26 mouse cellular contexts compared by ENCODE assay signal in genomic region chr14:24249926-24250325, GRCm38 (mm10). TPM values are rescaled to one million over a fixed set of nuclear protein-coding genes. Genes with fewer than 3 reads are reported as not detected.
"Had no signal": no experiment of that assay in that cellular context is flagged by ENCODE, and none has a peak within 500 bp of the region (broad histone marks: within the 10 kb centered on the region; RNA-seq: fewer than 3 reads in every experiment).

No protein-coding gene starts in this region.

- H3K27ac ChIP-seq: lung, embryonic 15.5 days; macrophage; midbrain, embryonic 13.5 days; midbrain, embryonic 15.5 days; neural tube, embryonic 12.5 days had no signal

- H3K9me3 ChIP-seq: lung, embryonic 15.5 days; midbrain, embryonic 13.5 days; midbrain, embryonic 15.5 days had no signal

- DNase-seq: liver, postnatal 0 days; lung, adult 2 months; lung, postnatal 14 days; lung, postnatal 36 days; retina, postnatal 1 day; right cerebral cortex, postnatal 14 days; thymus, adult 18-20 months; thymus, postnatal 14 days; thymus, postnatal 36 days had no signal

- H3K9ac ChIP-seq: liver, postnatal 0 days; lung, embryonic 15.5 days; midbrain, embryonic 13.5 days; midbrain, embryonic 15.5 days; neural tube, embryonic 12.5 days had no signal

- H3K4me2 ChIP-seq: lung, embryonic 15.5 days; midbrain, embryonic 11.5 days; midbrain, embryonic 13.5 days; midbrain, embryonic 15.5 days; neural tube, embryonic 12.5 days had no signal

- H3K27me3 ChIP-seq: lung, embryonic 15.5 days; midbrain, embryonic 15.5 days; neural tube, embryonic 12.5 days had no signal

- H3K36me3 ChIP-seq: lung, embryonic 15.5 days; midbrain, embryonic 13.5 days; midbrain, embryonic 15.5 days; neural tube, embryonic 12.5 days had no signal

- H3K4me3 ChIP-seq: lung, embryonic 15.5 days; megakaryocyte, embryonic 14.5 days; midbrain, embryonic 13.5 days; midbrain, embryonic 15.5 days; neural tube, embryonic 12.5 days had no signal

- ATAC-seq: liver, postnatal 0 days; lung, postnatal 0 days; midbrain, embryonic 13.5 days; midbrain, embryonic 15.5 days had no signal

RNA-seq across cellular contexts. Expression of gene Dlg5, which starts 4.2 kb away (rescaled TPM):
- total RNA-seq: megakaryocyte progenitor cell, adult 5-6 weeks; neutrophil, adult 5-6 weeks had no signal

RNA-seq across cellular contexts. Expression of gene E330034G19Rik, which starts 43.1 kb away (rescaled TPM):
- total RNA-seq: megakaryocyte progenitor cell, adult 5-6 weeks; midbrain, postnatal 0 days; monocyte, adult 5-6 weeks; neutrophil, adult 5-6 weeks had no signal
- polyA plus RNA-seq: liver, postnatal 0 days; lung, adult 2 months; lung, embryonic 15.5 days; lung, postnatal 0 days; macrophage; midbrain, embryonic 11.5 days; midbrain, embryonic 13.5 days; midbrain, embryonic 15.5 days; neural tube, embryonic 12.5 days; neural tube, embryonic 14.5 days; spleen, adult 2 months; stomach, embryonic 14.5 days; stomach, embryonic 16.5 days; thymus, postnatal 0 days had no signal
